Mouse (Mus musculus) megakaryocyte, embryonic 14.5 days (primary cell): ENCODE measurements around the gene Trmt112.

ENCODE experiments used
- FLI1 ChIP-seq: IDR thresholded peaks from 2 replicates; pipeline ENCODE4 v1.6.1; 2012; ENCODE audit warnings: low read length, inconsistent platforms, mixed read lengths
- GATA1 ChIP-seq: IDR thresholded peaks from 3 replicates; pipeline ENCODE4 v1.6.1; 2012; ENCODE audit warnings: mixed read lengths, low read length, inconsistent platforms, borderline replicate concordance

GRCm38 (mm10) chr19:6933102-6933435, 23.6 kb downstream of the Trmt112 start:
- TF ChIP-seq GATA1 (no peak), FLI1 (no peak)
